In genomic region chr8:85717271-85717670, GRCm38 (mm10) we compare ENCODE assay signal across 13 mouse cellular contexts.
"Had no signal": no experiment of that assay in that cellular context is flagged by ENCODE, and none has a peak within 500 bp of the region (broad histone marks: within the 10 kb centered on the region; RNA-seq: fewer than 3 reads in every experiment).

No protein-coding gene starts in this region.

- DNase-seq: gastrocnemius, postnatal 14 days; gastrocnemius, postnatal 36 days; heart, adult 11 months; heart, adult 2 months; heart, postnatal 14 days; heart, postnatal 36 days; kidney, adult 11 months; kidney, adult 2 months; kidney, adult 9 months; kidney, postnatal 25 days; kidney, postnatal 4 days; layer of hippocampus, postnatal 36 days; left cerebral cortex, postnatal 4 days had no signal
